Mouse (Mus musculus): ENCODE measurements around the gene Nmnat2. TPM values are rescaled to one million over a fixed set of nuclear protein-coding genes. Genes with fewer than 3 reads are reported as not detected.
"Not testable (repeated sequence)": the region's sequence is repeated elsewhere in the genome, so short reads cannot be mapped to it uniquely, and the experiment has no call there.

Nmnat2 gene
- polyA plus RNA-seq, 1 experiment, result 0.78 TPM

DNA sequence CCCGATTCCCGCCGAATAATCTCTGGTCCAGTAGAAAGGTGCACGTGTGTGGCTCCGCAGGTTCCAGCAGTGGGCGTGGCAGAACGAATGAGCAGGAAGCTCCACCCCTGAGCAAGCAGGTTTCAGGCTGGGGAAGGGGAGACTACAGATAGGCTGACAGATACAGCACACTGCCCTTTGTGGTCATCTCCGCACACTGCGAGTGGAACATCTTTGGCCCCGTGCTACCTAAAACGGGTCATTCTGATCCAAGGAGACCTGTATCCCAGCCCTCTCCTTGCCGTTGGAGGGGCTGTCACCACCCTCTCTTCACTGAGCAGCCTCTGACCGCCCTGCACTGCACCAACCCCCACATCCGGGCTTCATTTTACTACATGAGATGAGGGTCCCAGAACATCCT is 128.4 kb downstream of the Nmnat2 start:
- not testable (repeated sequence) for DNase-seq (ENCODE audit: low read depth, low spot score)
- 77% methylated on average over 10 of the region's 14 CpGs for WGBS

DNA sequence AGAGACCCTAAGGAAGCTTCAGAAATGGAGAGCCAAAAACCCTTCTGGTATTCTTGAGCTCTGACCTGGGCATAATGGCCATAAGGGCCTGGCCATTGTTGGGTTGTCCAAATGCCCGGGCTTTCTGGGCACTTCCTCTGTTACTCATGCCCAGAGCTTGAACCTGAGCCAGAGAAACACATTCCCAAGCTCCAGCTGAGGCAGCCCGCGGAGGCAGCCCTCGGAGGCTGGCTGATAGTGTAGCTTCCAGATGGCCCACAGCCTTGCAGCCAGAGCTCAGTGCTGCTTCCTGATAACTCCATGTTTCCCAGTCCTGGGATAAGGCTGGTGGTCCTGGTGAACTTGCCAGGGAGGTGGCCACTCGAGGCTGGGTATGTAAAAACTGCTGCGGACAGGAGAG is 129.4 kb downstream of the Nmnat2 start:
- WGBS, result 63% methylated on average over 6 of the region's 6 CpGs
- DNase-seq (ENCODE audit: low read depth, low spot score), result no peak

- DNase-seq (ENCODE audit: low read depth, low spot score), result no peak
- WGBS, result 91% methylated on average over 5 of the region's 5 CpGs
These were observed 130.4 kb downstream of the Nmnat2 start for GRCm38 (mm10) chr1:153085198-153085597.

- DNase-seq (ENCODE audit: low read depth, low spot score), result no peak
- WGBS, result 70% methylated on average over 5 of the region's 5 CpGs
These were observed 133.0 kb downstream of the Nmnat2 start for GRCm38 (mm10) chr1:153087771-153088170.

- DNase-seq (ENCODE audit: low read depth, low spot score), result no peak
- WGBS, result 98% methylated on average over 2 of the region's 2 CpGs
These were observed 135.3 kb downstream of the Nmnat2 start for GRCm38 (mm10) chr1:153090081-153090480.

DNA sequence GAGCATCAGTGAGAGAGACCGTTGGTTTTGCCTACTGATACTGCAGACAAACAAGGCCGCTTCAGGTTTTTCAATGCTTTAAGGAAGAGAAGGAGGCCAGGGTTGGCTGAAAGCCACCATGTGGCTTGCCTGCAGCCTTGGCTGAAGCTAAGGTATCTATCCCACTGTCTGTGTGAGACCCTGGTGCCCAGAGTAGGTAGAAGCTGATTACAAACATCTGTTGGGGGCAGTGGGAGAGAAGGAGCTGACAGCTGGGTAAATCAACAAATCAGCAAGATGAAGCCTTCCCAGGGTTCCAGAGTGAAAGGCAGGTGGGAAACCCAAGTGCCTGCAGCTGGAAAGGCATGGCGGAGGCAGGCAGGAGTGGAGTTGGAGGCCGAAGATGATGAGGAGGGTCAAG is 136.0 kb downstream of the Nmnat2 start:
- DNase-seq (ENCODE audit: low read depth, low spot score), result no peak
- WGBS, result 84% methylated on average over 4 of the region's 4 CpGs

GRCm38 (mm10) chr1:153091438-153092236 is 136.8 kb downstream of the Nmnat2 start:
- WGBS, result 22% methylated on average over 9 of the region's 9 CpGs
- DNase-seq (ENCODE audit: low read depth, low spot score), result no peak

DNA sequence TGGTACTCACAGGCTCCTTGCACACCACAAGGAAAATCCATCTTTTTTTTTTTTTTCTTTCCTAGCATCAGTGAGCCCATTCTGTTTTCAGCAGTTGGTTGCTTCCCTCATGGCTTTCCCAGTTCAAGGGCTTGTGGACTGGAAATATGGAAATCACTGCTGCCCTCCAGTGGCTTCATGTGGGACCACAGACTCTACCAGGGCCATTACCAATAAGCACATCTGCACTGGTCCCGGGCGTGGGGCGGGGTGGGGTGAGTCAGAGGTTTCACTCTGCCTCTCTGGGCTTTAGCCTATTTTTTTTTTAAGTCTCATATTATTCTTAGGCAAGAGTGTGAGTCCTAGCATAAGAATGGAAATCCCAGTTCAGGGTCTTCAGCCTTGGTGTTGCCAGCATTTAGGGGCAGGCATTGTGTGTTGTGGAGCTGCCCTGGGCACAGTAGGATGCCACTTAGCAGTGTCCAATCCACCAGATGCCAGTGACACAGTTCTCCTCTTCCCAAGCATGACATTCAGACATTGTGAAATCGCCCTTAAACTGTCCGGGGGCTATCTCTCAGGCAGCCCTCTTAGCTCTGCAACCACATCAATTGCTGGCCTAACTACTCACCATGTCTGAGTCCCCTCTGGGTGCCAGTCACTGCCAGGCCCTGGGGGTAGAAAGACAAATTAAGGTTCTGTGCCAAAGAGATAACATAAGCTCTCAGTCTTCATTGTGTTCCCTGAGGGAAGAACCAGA is 137.6 kb downstream of the Nmnat2 start:
- no peak for DNase-seq (ENCODE audit: low read depth, low spot score)
- WGBS, result 45% methylated on average over 5 of the region's 5 CpGs

DNA sequence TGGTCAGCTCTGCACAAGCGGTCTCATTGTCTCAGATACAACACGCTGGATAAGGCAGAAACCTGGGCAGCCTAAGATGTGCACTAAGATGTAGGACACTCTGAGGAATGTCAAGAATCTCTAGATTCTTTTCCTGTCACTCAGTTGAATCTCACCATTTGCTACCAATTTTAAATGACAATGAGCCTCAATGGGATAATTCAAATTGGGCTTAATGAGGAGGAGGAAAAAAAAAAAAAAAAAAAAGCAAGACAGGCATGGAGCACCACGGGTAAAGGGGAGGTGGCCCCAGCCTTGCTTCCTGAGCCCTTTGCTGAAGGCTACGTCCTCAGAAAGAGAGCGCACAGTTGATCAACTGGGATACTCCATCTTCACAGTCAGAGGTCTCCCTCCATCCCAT is 138.4 kb downstream of the Nmnat2 start:
- WGBS, result 80% methylated on average over 5 of the region's 5 CpGs
- no peak for DNase-seq (ENCODE audit: low read depth, low spot score)

DNA sequence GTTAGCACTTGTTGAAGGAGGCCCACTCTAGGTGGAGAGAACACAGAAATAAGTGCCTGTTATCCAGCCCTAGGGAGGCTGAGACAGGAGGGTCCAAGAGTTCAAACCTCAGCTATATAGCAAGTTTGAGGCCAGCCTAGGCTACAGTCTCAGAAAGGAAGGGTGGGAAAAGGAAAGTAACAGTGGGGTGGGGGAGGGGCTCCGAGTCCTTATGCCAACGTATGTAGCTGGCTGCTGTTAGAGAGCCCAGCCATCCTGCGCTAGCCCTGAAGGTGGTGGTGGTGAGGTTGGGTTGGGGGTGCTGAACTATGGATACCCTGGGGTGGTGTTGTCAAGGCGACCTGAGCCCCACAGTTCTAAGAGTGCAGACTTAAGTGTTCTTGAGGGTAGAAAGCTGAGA is 138.8 kb downstream of the Nmnat2 start:
- DNase-seq (ENCODE audit: low read depth, low spot score), result no peak
- 84% methylated on average over 4 of the region's 4 CpGs for WGBS

GRCm38 (mm10) chr1:153094226-153095076 is 139.7 kb downstream of the Nmnat2 start:
- WGBS, result 47% methylated on average over 12 of the region's 12 CpGs

GRCm38 (mm10) chr1:153095328-153095727 is 140.5 kb downstream of the Nmnat2 start:
- WGBS, result 79% methylated on average over 6 of the region's 6 CpGs
- no peak for DNase-seq (ENCODE audit: low read depth, low spot score)

More at GRCm38 (mm10) chr1:153094226-153095076, 139.7 kb downstream of the Nmnat2 start:
- no peak for DNase-seq (ENCODE audit: low read depth, low spot score)

DNA sequence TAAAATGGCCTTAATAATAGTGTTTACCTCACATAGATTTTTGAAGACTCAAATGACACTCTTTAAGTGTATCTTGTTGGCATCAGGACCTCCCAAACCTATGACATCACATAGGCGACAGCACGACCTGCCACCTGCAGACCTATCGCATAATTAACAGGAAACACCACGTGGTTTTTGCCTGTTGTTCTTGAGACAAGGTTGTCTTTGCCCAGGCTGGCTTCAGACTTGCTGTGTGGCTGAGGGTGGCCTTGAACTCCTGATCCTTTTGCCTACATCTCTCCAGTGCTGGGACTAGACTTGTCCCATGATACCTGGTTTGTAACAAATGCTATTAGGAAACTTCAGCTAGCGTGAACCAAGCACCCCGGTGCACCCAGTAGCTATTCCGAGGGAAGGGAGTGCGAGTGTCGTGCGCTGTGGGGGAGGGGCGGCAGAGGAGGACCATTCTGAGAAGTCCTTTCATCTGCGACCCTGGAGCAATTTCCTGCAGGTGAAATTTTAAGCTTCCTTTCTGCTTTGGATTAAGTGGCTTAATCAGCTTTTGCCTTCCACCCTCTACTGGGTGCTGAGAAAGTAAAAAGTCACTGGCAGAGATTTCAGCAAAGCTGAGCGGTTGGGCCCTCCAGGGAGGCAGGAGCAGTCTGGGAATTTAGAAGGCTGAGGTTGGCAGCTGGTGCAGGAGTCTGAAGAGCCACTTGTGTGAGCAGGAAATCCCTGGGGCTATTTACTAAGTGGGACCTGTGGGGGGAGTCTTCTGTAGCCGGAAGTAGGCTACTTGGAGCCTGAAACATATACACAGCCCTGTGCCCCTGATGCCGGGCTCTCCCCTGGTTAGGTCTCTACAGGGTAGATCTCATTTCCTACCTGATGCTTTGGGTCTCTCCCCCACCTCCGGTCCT is 141.3 kb downstream of the Nmnat2 start:
- DNase-seq (ENCODE audit: low read depth, low spot score), result no peak
- WGBS, result 59% methylated on average over 16 of the region's 16 CpGs

GRCm38 (mm10) chr1:153097017-153097675 is 142.4 kb downstream of the Nmnat2 start:
- no peak for DNase-seq (ENCODE audit: low read depth, low spot score)
- 90% methylated on average over 6 of the region's 6 CpGs for WGBS

GRCm38 (mm10) chr1:153098586-153098985 is 143.8 kb downstream of the Nmnat2 start:
- DNase-seq (ENCODE audit: low read depth, low spot score), result no peak
- 66% methylated on average over 11 of the region's 11 CpGs for WGBS

DNA sequence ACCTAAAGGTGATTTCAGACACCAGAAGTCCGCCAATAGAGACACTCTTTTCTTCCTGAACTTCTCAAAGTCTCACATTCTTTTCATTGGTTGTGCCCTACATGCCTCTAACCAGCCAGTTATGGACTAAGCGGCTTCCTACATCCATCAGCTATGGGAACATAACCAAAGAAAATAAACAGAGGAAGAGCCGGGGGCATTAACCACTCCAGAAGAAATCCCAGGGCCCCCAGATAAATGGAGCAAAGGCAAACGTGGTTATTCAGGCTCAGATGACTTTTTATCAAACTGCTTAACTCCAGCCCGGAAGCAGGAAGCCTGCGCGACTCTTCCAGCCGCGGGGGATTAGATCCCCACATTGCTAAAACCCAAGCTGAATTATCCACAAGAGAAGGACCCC is 146.1 kb downstream of the Nmnat2 start:
- DNase-seq (ENCODE audit: low read depth, low spot score), result no peak
- 32% methylated on average over 9 of the region's 9 CpGs for WGBS

GRCm38 (mm10) chr1:153101327-153101880 is 146.6 kb downstream of the Nmnat2 start:
- DNase-seq (ENCODE audit: low read depth, low spot score), result peak; percentile 31
- WGBS, result 27% methylated on average over 9 of the region's 9 CpGs
